Mouse (Mus musculus) ES-E14 (cell line): Measurements from ENCODE around the gene 5730480H06Rik. TPM values are rescaled to one million over a fixed set of nuclear protein-coding genes. Genes with fewer than 3 reads are reported as not detected.

ENCODE experiments used
- DNase-seq: peaks from one replicate; pipeline ENCODE4 v3.0.0-alpha.2; 2013; ENCODE audit warnings: low read depth, low spot score
- H3K27ac ChIP-seq: 2 replicates; pipeline ENCODE4 v1.5.1; 2012; ENCODE audit warnings: low read depth, mild to moderate bottlenecking, low read length, moderate library complexity, mixed read lengths; ENCODE audit not compliant: poor library complexity, insufficient read depth, severe bottlenecking
- H3K36me3 ChIP-seq: 2 replicates; pipeline ENCODE4 v1.6.1; 2012; ENCODE audit warnings: mild to moderate bottlenecking, low read length, moderate library complexity, mixed read lengths; ENCODE audit not compliant: control insufficient read depth, poor library complexity, insufficient read depth, severe bottlenecking
- H3K4me1 ChIP-seq, 2 experiments: fragments of 150-350 bp in 1 of 2; sonication (generic) in 1 of 2; 2 replicates each; pipeline ENCODE4 v1.6.1; 2012; ENCODE audit warnings: low read length in 2 of 2, mild to moderate bottlenecking in 1 of 2, mixed read lengths in 1 of 2; ENCODE audit not compliant: control insufficient read depth in 2 of 2, insufficient read depth in 2 of 2, poor library complexity in 1 of 2
- H3K4me3 ChIP-seq, 2 experiments: fragments of 150-350 bp in 1 of 2; sonication (generic) in 1 of 2; 2 replicates each; pipeline ENCODE4 v1.5.1; 2012; ENCODE audit warnings: low read length in 2 of 2, low read depth in 1 of 2, mild to moderate bottlenecking in 1 of 2, mixed read lengths in 1 of 2; ENCODE audit not compliant: insufficient read depth in 1 of 2, poor library complexity in 1 of 2, severe bottlenecking in 1 of 2
- H3K9ac ChIP-seq: 2 replicates; pipeline ENCODE4 v1.6.1; 2012; ENCODE audit warnings: low read depth, mild to moderate bottlenecking, low read length, mixed read lengths; ENCODE audit not compliant: poor library complexity, insufficient read depth, severe bottlenecking
- H3K9me3 ChIP-seq: fragments of 150-350 bp; sonication (generic); 2 replicates; pipeline ENCODE4 v1.6.1; 2012; ENCODE audit warnings: low read depth, mild to moderate bottlenecking, low read length; ENCODE audit not compliant: control insufficient read depth, insufficient read depth
- CHD2 ChIP-seq: IDR thresholded peaks from 2 replicates; pipeline ENCODE4 v1.6.1; 2014; ENCODE audit warnings: mild to moderate bottlenecking, low read depth, low read length, inconsistent platforms
- HCFC1 ChIP-seq: IDR thresholded peaks from 2 replicates; pipeline ENCODE4 v1.6.1; 2012; ENCODE audit warnings: low read length, inconsistent platforms, borderline replicate concordance; ENCODE audit not compliant: insufficient read depth
- MAFK ChIP-seq: IDR thresholded peaks from 2 replicates; pipeline ENCODE4 v1.6.1; 2014; ENCODE audit warnings: mild to moderate bottlenecking, low read depth, low read length, inconsistent platforms; ENCODE audit not compliant: insufficient read depth
- ZC3H11A ChIP-seq: IDR thresholded peaks from 2 replicates; pipeline ENCODE4 v1.6.1; 2012; ENCODE audit warnings: low read depth, mild to moderate bottlenecking, inconsistent platforms, low read length, borderline replicate concordance
- ZNF384 ChIP-seq: IDR thresholded peaks from 2 replicates; pipeline ENCODE4 v1.6.1; 2012; ENCODE audit warnings: low read depth, low read length, inconsistent platforms
- in situ Hi-C, 2 experiments: fragments of 600-800 bp; cut with MboI; formaldehyde crosslinking; loops; one replicate each; pipeline ENCODE4 v1.15.1; 2025; ENCODE audit warnings: low sequenced_read_pairs in 2 of 2, inconsistent platforms in 1 of 2; ENCODE audit not compliant: unreplicated experiment in 2 of 2
- total RNA-seq: library from RNA; depleted of rRNA; stranded (reverse); fragments of 300-350 nt; gene quantifications from 2 replicates; pipeline ENCODE4 v1.2.3, GENCODE M21; 2012

Gene 5730480H06Rik
- total RNA-seq, 1 experiment: 10.2 TPM

DNA sequence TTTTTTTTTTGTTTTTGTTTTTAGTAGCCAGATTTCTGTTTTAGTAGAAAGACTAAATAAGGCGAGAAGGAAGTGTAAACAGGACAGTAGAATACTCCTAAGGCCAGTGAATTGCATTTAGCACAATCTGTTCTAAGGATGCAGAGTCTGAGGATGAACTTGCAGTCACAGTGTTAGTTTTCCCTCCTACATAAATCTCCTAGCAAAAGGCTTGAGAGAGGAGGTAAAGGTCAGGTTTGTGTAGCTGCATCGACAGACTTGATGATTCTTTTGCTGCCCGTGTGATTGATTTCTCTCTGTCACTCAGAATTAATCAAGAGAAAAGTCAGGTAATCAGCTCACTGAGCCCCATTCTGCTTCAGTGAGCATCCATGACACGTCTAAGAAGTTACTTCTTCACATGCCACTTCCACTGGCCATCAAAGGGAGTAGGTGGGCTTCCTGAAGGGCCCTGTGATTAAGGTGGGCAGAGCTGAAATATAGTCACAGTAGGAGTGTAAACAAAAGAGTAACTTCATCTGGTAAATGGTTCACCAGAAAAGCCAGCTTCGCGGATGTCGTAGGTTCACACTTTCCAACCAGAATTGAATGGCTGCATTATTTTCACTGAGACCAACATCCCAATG is 13.2 kb downstream of the 5730480H06Rik start:
- TF ChIP-seq MAFK (no peak), HCFC1 (no peak), CHD2 (no peak), ZC3H11A (no peak), ZNF384 (no peak)
- Histone ChIP-seq H3K9me3 (no peaks in the 10 kb centered on the region), H3K4me1 (no peaks in the 10 kb centered on the region), H3K27ac (no peak overlapping the region), H3K9ac (no peak overlapping the region), H3K36me3 (no peaks in the 10 kb centered on the region), H3K4me3 (no peak overlapping the region)
- in situ Hi-C loops: loop anchor here in 1 of 2 experiments (25.0 kb wide), 1 partner anchor 204 kb away; no protein-coding TSS in a partner anchor
- no peak for DNase-seq

DNA sequence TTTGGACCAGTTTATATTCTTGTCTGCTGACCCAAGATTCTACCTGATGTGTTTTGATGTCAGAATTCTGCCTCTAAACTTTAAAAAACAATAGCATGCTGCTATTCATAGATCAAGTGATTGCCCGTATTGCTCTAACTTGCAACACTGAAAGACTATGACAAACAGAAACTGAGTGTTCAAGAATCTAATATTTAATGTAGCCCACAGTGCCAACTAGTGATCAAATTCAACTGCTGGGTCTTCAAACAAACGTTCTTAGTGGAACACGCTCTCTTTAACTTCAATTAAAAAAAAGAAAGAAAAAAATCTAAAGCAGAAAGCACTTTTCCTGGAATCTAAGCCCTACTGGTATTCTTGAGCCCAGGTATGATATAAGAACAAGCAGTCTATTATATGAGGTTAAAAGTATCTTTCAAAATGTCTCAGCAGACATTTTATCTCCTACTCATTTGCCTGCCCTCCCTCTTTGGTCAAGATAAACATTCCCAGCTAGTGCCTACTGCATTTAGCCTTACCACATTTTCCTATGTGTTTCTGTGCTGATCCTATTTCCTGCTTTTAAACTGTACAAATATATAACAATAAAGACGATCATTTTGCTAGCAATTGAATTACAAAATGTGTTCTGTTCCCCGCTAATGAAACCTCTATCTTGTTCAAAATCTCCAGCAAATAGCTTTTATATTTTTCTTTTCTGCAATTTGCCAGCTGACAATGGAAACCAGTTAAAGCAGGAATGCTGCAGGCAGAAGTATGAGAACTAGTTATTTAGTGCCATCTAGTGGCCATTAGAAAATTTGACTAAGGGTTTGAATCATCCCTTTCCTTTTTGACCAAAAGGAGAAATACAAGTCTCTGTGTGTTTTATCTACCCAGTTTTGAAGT is 17.6 kb downstream of the 5730480H06Rik start:
- Histone ChIP-seq H3K36me3 (no peaks in the 10 kb centered on the region), H3K9ac (no peak overlapping the region), H3K4me1 (no peaks in the 10 kb centered on the region), H3K9me3 (no peaks in the 10 kb centered on the region), H3K4me3 (no peak overlapping the region), H3K27ac (no peak overlapping the region)
- TF ChIP-seq HCFC1: no peak
- TF ChIP-seq MAFK: no peak
- TF ChIP-seq CHD2: no peak
- TF ChIP-seq ZNF384: no peak
- no peak for TF ChIP-seq ZC3H11A
- in situ Hi-C loops: loop anchor here in 1 of 2 experiments (25.0 kb wide), 1 partner anchor 208 kb away; no protein-coding TSS in a partner anchor
- no peak for DNase-seq

- Histone ChIP-seq H3K4me1 (no peaks in the 10 kb centered on the region), H3K27ac (no peak overlapping the region), H3K9me3 (no peaks in the 10 kb centered on the region), H3K4me3 (no peak overlapping the region), H3K9ac (no peak overlapping the region), H3K36me3 (no peaks in the 10 kb centered on the region)
- DNase-seq: no peak
- TF ChIP-seq ZNF384 (no peak), CHD2 (no peak), ZC3H11A (no peak), MAFK (no peak), HCFC1 (no peak)
- in situ Hi-C loops: loop anchor here in 1 of 2 experiments (25.0 kb wide), 1 partner anchor 209 kb away; no protein-coding TSS in a partner anchor
Observed at GRCm38 (mm10) chr5:48345983-48346648, 18.4 kb downstream of the 5730480H06Rik start.

- H3K9me3 ChIP-seq: no peaks in the 10 kb centered on the region
- no peak for TF ChIP-seq ZC3H11A
- no peak for TF ChIP-seq HCFC1
- no peak for TF ChIP-seq MAFK
- TF ChIP-seq CHD2: no peak
- no peak for TF ChIP-seq ZNF384
- DNase-seq: no peak
- no peak overlapping the region for H3K27ac ChIP-seq
- H3K9ac ChIP-seq: no peak overlapping the region
- no peaks in the 10 kb centered on the region for H3K36me3 ChIP-seq
- H3K4me1 ChIP-seq: no peaks in the 10 kb centered on the region
- in situ Hi-C loops: loop anchor here in 1 of 2 experiments (25.0 kb wide), 1 partner anchor 212 kb away; no protein-coding TSS in a partner anchor
- no peak overlapping the region for H3K4me3 ChIP-seq
Observed at GRCm38 (mm10) chr5:48349309-48349708, 21.6 kb downstream of the 5730480H06Rik start.
